Mouse (Mus musculus): Measurements from ENCODE around the gene Pdhx.

The Pdhx gene

DNA sequence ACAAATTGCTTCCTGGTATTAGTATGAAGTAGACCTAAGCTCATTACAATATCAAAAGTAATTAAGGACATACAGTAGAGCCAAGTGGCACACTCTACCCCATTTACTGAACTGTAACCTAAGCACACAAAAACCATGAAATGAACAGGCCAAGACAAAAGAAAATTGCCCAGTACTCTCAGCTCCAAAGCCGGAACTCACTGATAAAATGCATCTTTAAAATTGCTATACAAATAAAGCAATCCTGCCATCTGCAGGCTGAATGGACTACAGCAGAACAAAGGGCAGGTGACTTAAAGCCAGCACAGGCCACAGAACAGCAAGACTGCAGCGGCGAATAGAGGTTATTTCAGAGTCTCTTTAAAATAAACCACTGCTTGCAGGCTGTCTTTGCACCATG, 10.4 kb downstream of the Pdhx start:
- peak; percentile 20 for DNase-seq (ENCODE audit: low spot score)

DNA sequence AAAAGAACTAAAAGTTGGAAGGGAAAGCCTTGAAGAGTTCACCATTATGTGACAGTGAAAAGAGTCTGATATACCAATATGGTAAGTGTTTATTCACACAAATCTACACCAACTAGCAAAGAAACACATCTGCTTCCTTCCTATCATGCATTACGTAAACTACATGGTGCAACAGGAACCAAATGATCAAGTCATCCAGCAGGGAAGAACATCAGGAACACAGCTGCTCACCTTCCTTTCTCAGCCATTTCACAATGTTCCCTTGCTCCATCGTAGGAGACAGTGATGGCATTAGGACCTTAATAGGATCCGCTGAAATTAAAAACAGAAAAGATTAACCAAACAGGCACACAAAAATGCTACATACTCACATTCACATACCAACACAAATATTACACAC, 15.0 kb downstream of the Pdhx start:
- DNase-seq (ENCODE audit: low spot score), result no peak

DNA sequence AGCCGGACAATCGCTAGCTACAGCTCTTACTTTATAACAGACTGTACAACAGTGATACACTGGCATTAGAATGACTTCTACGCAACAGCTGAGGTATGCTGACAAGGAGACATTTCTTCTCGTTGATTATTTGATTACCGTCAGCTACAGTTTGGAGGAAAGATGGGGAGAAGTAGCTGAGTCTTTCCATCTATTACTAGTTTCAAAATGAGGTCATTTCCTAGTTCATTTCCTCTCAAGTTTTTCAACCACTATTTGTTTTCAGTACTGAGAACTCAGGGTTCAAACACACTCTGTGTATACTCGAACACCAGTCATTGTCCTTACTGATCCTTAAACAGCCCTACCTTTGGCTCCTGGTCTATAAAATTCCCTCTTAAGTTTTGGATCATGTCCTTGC, 17.5 kb downstream of the Pdhx start:
- no peak for DNase-seq (ENCODE audit: low spot score)

DNA sequence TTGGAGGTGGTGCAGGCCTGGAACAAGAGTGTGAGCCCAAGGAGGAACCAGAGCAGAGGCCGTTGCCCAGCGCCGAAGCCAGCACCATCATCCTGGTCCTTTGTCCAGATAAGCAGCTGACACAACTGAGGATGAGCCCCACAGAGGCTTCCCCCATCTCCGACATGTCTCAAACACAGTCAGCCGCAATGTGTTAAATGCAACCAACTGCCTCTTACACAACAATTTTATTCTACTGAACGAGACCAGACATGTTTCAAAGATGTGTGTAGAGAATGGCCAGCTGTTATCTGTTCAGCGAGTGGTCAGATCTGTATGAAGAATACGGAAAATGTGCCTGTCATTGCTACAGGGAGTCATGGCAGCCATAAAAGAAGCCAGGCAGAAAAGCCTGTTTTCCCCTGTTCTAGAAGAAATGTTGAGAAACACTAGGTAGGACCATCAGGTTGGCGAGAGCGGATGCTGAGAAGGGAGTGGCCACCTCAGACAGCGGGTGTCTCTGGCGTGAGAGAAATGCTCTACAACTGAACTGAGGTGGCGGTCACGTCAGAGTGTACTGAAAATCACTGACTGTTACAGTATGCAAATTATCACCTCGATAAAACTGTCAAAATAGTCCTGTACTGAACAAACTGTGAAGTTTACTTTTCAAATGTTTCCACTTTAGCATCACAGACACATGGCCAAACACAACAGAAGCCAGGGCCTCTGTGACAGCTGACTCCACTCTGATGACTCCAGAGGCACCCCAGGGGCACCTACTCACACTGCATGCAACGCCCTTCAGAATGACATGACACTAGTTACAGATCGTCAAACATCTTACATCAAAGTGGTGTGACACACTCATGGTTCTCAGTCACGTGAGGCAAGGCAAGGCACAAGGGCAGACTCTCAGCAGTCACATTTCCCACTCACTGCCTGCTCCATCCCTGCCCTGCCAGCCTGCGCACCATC, 21.1 kb downstream of the Pdhx start:
- DNase-seq (ENCODE audit: low spot score), result no peak

DNA sequence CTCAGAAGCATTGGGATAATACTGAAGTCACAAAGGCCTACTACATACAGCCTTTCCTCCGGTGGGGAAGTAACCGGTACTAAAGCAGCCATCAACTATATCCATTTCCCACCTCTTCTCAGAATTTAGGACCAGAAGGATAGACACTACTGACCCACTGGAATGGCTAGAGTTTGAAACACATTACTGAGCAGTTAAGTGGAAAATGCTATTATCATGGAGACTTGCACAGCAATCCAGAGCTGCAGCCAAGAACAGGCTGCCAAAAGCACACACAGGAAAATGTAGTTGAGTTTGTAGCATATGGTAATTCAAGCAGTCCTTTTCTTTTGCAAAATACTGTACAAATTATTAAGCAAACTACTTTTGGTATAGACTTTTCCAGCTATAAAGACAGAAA, 28.0 kb downstream of the Pdhx start:
- DNase-seq (ENCODE audit: low spot score), result no peak

DNA sequence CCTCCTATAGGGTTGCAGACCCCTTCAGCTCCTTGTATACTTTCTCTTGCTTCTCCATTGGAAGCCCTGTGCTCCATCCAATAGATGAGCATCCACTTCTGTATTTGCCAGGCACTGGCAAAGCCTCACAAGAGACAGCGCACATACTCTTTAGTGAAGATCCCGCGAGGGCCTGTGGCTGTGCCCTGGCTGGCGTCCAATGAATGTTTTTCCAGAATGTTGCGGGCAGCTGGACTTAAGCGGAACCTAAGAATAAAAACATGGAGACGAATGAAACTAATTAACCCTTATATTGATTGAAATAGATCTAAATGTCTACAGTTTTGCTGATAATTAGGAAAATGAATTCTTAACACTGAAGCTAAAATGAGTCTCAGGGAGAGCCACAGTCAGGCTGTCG, 32.4 kb downstream of the Pdhx start:
- DNase-seq (ENCODE audit: low spot score), result no peak

DNA sequence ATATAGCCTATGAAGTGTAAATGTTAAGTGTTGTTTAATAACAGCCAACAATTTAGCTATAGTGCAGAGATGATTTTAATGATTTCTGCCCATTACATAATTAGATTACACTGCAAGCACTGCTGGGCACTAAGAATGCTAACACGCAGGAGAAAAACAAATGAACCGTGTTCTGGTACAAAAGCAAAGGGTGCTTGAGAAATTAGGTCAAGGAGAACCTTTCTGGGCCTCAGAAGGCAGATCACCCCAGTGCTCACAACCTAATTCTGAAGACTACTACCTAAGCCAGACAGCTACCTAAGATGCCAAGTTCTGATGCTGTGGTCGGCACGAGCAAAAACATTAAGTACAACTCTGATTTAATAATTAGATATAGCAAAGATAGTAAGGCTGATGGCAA, 35.5 kb downstream of the Pdhx start:
- no peak for DNase-seq (ENCODE audit: low spot score)

DNA sequence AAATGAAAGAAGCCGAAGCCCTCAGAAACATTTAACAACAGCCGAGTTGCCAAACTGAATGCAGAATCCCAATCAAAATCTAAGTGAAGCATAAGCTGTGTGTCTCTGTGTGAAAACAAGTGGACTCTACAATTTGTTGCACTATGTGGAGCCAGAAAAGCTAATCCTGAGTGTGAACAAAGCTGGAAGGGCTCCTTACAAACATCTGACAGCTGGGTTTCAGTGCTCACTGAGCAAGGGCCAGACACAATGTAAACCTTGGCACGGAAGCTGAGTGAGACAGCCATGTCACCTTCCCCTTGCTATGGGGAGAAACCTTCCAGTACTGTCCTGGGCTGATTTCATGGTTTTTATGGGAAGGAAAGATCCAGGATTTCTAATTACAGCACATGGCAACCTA, 50.6 kb downstream of the Pdhx start:
- no peak for DNase-seq (ENCODE audit: low spot score)

DNA sequence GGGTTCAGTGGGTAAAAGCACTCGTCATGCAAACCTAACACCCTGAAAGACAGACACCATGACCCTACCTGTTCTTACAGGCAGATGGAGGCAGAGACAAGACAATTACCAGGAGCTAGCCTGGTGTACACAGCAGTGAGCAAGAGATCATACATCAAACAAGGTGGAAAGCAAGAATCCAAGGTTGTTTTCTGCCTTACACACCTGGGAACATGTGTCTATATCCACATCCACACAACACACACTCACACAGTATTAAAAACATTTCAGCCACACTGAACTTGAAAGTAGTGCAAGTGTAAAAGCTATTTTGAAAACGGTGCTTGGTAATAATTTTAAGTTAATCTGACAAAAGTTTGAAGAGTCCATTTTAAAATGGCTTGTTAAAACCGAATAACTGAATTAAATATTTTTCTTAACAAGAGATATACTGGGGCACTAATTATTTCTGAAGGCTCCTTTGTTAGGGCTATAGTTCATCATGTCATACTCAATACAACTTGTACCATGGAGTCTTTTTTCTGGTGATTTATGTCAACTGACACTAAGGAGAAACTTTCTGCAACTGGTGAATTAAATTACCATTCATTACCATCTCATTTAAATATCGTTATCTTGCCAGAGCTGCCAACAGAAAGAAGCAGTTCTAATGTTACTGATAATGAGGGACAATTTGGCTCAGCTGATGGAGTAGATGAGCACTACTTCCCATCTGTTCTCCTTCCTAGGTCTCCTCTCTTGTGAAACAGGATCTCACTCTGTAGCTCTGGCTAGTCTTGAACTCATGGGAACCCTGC, 52.9 kb downstream of the Pdhx start:
- no peak for DNase-seq (ENCODE audit: low spot score)

DNA sequence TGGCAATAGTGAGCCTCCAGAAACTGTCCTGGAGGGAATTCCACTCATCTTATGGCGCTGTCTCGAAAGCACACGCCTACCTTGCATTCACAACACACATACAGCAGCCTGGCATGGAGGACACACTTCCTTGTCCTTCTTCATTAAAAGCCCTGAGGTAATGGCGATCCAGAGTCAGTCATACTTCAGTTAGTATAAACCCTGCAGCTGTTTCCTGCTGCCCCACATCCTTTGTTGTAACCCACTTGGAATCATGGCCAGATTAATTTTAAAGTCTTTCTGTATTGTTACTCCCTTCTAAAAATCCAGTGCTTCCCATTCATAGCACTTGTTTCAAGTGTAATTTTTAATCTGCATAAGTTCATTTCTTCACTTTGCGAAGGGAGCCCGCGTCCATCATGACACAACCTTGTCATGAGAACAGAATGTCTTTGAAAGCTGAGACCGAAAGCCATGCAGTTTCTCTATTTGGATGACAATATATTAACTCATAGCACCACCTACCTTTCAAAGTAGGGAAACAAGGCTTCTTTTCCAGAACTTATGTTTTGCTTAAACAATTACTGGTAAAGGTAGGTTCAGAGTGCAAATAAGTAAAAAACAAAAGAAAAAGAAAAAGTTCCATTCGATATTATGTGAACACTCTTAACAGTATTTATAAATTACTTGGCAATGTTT, 54.4 kb downstream of the Pdhx start:
- DNase-seq (ENCODE audit: low spot score), result no peak

DNA sequence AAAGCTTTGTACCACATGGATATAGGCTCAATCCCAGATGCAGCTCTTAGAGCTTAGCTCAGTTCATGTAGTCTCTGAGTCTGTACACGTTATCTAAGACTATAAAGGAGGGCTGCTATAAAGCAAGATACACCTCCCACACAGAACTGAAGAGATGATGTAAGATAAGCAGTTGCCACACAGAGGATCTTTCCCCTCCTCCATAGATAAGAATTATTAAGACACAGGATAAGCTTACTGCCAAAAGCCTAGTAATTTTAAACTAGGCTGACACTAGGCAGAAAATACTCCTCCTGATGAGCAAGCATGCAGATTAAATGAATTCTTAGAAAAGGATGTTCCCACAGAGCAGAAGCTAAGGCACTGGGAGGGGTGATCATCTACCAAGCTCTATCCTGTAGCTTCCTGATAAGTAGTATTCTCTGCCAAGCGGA, 55.9 kb downstream of the Pdhx start:
- DNase-seq (ENCODE audit: low spot score), result no peak

DNA sequence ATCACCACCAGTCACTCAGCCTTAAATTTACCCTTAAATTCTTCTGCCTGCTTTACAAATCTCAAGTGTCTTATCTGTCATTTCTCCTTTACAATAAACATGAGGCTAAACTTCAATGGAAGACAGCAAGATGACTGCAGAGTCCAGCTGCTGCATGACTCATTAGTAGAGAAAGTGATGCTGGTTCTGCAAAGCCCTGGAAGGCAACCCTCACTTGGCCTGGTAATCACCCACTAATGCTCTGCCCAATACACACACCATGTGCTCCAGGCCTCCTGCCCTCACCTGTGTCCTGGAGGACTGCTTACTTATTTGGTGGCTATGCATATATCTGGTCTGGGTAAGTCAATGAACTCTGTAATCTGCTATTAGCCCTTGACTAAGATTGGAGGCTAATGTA, 57.2 kb downstream of the Pdhx start:
- DNase-seq (ENCODE audit: low spot score), result no peak

DNA sequence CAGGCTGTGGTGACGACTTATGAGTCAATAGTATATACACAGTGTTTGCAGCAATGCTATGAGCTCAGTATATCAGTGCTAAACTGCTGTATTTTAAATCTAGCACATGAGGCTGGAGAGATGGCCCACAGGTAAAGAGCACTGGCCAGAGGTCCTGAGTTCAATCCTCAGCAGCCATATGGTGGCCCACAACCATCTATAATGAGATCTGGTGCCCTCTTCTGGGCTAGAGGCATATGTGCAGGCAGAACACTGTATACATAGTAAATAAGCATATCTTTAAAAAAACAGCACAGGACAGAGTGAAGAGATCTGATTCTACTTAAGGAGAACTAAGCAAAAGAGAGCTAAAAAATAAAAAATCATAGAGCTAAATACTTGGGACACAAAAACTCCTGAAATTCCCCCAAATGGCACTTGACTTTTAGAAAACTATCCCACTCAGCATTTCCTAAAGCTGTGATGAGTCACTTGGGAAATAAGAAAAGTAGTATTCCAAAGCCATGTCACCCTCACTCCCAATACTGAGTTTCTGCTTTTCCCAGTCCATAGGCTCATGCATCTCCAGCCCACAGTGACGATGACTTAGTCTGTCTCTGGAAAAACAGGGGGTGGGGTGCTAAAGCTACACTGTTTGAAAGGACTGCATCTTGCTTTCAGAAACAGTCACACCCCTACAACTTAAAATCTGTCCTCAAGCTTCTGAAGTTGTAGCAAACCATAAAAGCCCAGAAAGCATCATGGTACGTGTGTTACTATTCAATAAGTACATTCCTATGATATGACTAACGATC, 60.3 kb downstream of the Pdhx start:
- no peak for DNase-seq (ENCODE audit: low spot score)

DNA sequence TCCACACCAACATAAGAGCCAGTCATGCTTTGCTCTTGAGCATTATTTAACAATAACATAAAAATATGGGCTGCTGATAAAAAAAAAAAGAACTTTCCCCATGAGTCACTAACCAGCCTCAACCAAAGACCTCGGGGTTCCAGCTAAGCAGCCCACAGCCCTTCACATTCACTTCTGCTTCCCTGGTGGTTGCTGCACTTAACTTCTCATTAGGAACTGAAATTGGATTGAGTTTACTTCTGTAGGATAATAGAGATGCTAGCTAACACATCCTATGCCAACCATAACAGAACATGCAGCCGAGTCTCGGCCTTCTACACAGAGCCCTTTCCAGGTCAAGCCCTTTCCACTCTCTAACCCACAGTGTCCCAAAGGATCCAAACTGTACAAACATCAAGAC, 65.1 kb downstream of the Pdhx start:
- no peak for DNase-seq (ENCODE audit: low spot score)

DNA sequence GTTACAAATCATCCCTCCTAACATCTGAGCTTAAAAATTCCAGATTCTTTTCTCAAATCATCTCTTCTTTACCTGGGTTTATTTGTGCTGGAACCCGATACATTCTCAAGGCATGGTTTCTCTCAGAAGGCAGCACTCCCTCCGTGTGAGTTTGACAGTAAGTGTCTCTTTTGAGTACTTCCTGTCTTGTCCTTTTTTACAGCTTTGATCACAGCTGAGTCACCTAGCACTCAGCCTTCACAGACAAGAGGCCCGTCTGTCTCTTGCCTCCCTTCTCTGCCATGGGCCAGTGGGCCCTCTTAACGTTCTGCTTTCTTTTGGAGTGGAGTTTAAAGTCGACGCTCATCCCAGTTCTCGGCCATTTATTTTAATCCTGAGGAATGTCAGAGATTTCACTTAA, 68.7 kb downstream of the Pdhx start:
- no peak for DNase-seq (ENCODE audit: low spot score)

DNA sequence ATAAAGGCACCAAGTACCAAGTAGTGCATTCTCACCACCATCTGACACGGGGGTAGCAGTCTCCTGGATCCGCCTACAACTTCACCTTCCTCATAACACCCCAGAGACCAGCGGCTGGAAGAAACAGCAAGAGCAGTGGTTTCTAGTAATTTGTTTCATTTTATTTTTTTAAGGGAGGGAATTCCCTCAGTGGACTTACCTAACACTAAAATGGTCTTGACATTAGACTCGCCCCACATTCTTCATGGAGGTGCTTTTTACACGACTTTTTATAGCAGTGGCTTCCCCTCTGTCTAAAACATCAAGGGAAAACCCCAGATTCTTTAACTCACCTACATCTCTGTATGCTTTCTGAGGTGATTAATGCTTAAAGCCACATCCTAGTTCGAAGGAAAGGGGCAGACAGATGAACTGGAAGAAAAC, 74.1 kb downstream of the Pdhx start:
- no peak for DNase-seq (ENCODE audit: low spot score)

DNA sequence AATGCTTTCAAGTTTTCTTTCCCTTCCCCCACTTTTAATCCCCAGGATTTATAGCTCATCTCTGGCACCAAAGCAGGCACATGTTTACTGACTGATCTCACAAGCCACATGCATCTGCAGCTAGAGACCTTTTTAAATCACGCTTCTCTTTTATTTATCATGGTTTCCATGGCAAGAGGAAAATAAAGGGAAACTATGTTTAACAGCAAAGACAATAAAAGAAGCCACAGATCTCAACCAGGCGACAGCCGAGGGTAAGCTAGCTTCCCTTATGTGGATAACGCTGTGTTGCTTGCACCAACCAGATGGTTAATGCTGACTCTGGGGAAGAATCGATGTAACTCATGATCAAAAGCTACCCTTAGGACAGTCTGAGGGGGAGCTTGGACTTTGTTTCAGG, 75.0 kb downstream of the Pdhx start:
- DNase-seq (ENCODE audit: low spot score), result no peak

DNA sequence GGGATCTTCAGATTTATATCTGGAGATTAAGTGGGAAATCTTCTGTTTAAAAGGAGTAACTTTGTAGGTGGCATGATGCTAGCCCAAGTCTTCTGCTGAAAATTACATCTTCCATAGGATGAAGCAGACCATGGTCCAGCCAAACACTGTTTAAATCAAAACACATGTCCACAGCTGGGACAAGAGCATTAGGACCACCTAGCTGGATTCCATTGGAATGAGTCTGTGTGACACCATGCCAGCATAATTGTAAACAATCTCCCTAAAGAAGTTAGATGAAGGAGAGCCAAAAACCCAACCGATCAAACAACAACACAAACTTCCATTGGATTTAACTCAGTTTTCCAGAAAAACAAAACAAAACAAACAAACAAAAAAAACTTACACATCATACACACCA, 75.4 kb downstream of the Pdhx start:
- DNase-seq (ENCODE audit: low spot score), result no peak

DNA sequence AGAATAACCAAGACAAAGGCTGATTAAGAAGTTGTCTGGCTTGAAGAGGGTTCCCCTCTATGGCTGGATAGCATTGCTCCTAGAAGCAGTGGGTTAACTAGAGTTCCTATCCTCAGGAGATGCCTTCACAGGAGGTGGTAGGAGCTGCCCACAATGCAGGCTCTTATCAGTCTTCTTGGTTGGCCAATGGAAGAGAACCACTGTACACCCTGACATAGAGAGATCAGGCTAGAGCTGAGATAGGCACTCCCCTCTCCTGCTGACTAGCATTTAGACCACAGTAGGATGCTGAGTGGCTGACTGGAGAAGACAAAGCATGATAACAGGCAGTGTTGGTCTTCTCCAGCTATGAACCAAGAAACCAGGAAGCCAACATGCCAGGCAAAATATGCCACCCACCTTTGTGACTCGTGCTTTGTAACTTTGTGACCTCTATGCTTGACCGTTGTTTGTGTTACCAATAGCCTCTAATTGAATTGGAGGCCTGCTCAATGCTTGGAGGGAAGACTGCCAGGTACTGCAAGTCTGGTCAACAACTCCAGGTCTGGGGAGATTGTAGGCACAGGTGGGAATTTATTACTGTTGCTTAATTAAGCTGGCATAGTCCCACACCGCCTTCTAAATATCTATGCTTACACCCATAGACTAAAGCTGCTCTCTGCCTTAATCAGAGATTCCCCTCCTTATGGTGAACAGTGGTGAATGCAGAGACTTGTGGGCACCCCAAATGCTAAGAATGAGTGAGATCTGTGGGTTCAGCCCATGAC, 79.3 kb downstream of the Pdhx start:
- DNase-seq (ENCODE audit: low spot score), result no peak

DNA sequence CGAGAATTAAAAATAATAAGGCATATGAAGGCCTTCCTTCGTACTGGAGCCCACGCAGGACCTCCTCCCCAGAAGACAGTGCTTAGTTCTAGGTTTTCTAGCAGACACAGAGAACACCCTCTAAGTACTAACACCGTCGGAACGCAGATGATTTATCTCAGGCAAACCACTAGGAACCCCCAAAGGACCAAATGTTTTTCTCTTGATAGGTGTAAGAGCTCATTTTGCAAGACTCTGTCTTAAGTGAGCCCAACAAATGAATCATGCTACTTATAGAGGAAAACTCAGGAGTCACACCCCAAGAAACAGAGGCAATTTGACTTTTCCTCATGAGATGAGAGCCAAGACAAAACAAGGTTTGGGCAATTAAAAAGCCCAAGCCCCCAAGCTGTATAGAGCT, 80.9 kb downstream of the Pdhx start:
- no peak for DNase-seq (ENCODE audit: low spot score)

DNA sequence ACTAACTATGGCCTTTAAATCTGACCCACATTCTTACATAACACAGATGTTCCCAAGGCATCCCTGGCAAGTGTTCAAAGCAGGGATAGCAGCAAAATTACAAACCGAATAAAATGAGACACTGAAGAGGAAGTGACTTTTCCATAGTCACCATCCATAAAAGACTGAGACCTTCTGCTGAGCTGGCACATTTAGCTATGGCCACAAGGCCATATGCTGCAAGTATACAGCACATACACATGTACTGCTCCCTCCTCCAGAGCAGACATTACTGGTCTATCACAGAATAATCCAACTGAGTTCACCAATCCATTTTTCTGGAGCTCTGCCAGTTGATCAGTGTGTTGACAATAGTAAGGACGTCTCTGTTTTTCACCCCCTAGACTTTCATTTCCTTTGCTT, 83.0 kb downstream of the Pdhx start:
- DNase-seq (ENCODE audit: low spot score), result no peak
